Mouse (Mus musculus): ENCODE results near the gene Hand2. TPM values are rescaled to one million over a fixed set of nuclear protein-coding genes. Genes with fewer than 3 reads are reported as not detected.

The Hand2 gene
- polyA plus RNA-seq, 1 experiment, result not detected

DNA sequence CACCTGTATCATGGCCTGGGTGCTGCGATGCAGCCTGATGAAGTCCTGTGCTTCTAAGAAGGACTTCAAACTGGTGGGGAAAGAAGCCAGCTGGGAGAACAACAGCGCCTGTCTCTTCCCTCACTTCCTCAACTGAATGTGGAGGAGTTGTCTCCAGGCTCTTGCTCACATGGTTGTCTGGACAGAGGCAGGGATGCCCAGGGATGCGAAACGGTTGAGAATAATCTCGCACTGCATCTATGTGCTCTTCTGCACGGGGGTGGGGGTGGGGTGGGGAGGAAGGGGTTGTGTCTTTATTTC, 20.7 kb downstream of the Hand2 start:
- Histone ChIP-seq H3K4me3 (ENCODE audit: insufficient read depth, low read length) (no peak overlapping the region), H3K27ac (ENCODE audit: insufficient read depth, low read length) (no peak overlapping the region), H3K4me1 (ENCODE audit: control insufficient read depth, insufficient read depth, low read length) (no peaks in the 10 kb centered on the region)
- TF ChIP-seq CTCF (IDR thresholded peaks at IDR 0.05; ENCODE audit: extremely low read depth, insufficient read depth, low read length) (no peak), POLR2A (IDR thresholded peaks at IDR 0.05; ENCODE audit: extremely low read depth, insufficient read depth, low read length) (no peak)

GRCm38 (mm10) chr8:57342386-57343090, 21.8 kb downstream of the Hand2 start:
- TF ChIP-seq CTCF (IDR thresholded peaks at IDR 0.05; ENCODE audit: extremely low read depth, insufficient read depth, low read length) (no peak), POLR2A (IDR thresholded peaks at IDR 0.05; ENCODE audit: extremely low read depth, insufficient read depth, low read length) (no peak)
- H3K27ac ChIP-seq (ENCODE audit: insufficient read depth, low read length), result no peak overlapping the region
- no peak overlapping the region for H3K4me3 ChIP-seq (ENCODE audit: insufficient read depth, low read length)
- H3K4me1 ChIP-seq (ENCODE audit: control insufficient read depth, insufficient read depth, low read length), result no peaks in the 10 kb centered on the region

DNA sequence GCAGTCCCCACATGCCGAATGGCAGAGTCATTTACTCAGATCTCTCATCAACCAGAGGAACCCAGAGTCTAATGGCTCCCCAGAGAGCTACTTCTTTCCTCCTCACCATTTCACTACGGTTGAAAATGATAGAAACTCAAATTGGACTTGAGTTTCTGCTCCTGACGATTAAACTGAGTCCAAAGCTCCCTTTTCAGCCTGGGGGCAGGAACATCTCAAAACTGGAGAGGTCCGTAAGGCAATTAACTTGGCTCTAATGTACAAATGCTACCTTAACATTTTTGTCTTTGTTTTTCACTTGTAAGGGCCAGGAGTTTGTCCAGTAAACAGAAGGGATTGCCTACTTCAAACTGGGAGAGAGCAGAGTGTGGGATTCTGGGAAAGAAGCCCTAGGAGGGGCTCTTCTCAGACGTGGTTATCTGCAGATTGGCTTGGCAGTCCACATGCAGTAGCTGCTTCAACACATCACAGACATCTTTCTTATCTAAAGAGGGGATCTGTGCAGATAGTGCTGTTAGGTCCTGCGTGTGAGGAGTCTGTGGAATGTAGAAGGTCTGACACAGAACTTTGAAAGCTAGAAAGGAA, 23.0 kb downstream of the Hand2 start:
- Histone ChIP-seq H3K4me1 (ENCODE audit: control insufficient read depth, insufficient read depth, low read length) (no peaks in the 10 kb centered on the region), H3K27ac (ENCODE audit: insufficient read depth, low read length) (no peak overlapping the region)
- TF ChIP-seq CTCF (IDR thresholded peaks at IDR 0.05; ENCODE audit: extremely low read depth, insufficient read depth, low read length), result no peak
- no peak for TF ChIP-seq POLR2A (IDR thresholded peaks at IDR 0.05; ENCODE audit: extremely low read depth, insufficient read depth, low read length)

DNA sequence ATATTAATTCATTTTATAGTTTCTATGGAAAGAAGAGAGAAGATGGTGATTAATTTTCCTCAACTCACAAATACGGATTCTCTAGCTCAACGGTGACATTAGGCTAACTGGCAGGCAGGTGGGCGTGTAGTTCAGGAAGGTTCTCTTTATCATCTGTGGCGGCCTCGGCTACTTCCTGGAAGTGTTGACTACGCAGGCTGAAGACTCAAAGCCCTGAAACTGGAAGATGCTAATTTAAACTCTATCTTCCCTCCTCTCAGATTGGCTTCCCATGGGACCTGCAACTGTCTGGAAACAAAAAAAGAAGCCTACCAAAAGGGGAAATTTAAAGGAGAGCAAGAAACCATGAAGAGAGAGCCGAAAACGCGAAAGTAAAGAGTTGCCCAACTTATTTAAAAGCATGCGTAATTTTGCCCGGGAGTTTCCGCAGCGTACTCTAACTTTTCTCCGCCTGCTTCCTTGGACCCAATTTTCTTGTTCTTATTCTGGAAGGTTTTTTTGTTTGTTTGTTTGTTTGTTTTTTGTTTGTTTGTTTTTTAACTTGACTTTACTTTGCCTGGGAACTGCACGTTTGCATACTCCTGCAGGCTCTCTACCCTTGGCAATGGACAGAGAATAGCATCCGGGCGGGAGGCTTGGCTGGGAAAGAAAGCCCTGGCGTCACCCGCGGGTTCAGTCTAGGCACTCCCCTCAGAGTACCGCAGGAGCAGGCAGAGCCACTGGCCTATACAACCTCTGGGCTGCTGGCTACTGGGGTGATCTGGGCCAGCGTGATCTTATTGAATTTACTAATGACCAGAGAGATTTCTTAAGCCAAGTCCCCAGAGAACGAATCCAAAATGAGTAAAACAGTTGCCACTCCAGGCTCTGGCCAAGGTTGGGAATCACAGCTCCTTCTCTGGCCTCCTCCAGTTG, 24.4 kb downstream of the Hand2 start:
- no peak for TF ChIP-seq CTCF (IDR thresholded peaks at IDR 0.05; ENCODE audit: extremely low read depth, insufficient read depth, low read length)
- TF ChIP-seq POLR2A (IDR thresholded peaks at IDR 0.05; ENCODE audit: extremely low read depth, insufficient read depth, low read length), result no peak
- Histone ChIP-seq H3K4me1 (ENCODE audit: control insufficient read depth, insufficient read depth, low read length) (no peaks in the 10 kb centered on the region), H3K4me3 (ENCODE audit: insufficient read depth, low read length) (no peak overlapping the region), H3K27ac (ENCODE audit: insufficient read depth, low read length) (no peak overlapping the region)

More for the DNA sequence above, 23.0 kb downstream of the Hand2 start:
- H3K4me3 ChIP-seq (ENCODE audit: insufficient read depth, low read length), result no peak overlapping the region

- no peak for TF ChIP-seq CTCF (IDR thresholded peaks at IDR 0.05; ENCODE audit: extremely low read depth, insufficient read depth, low read length)
- H3K27ac ChIP-seq (ENCODE audit: insufficient read depth, low read length), result no peak overlapping the region
- no peak overlapping the region for H3K4me3 ChIP-seq (ENCODE audit: insufficient read depth, low read length)
- H3K4me1 ChIP-seq (ENCODE audit: control insufficient read depth, insufficient read depth, low read length), result no peaks in the 10 kb centered on the region
Measured at GRCm38 (mm10) chr8:57346371-57346770, 25.6 kb downstream of the Hand2 start.

GRCm38 (mm10) chr8:57347141-57347540, 26.4 kb downstream of the Hand2 start:
- Histone ChIP-seq H3K27ac (ENCODE audit: insufficient read depth, low read length) (no peak overlapping the region), H3K4me1 (ENCODE audit: control insufficient read depth, insufficient read depth, low read length) (no peaks in the 10 kb centered on the region), H3K4me3 (ENCODE audit: insufficient read depth, low read length) (no peak overlapping the region)
- TF ChIP-seq POLR2A (IDR thresholded peaks at IDR 0.05; ENCODE audit: extremely low read depth, insufficient read depth, low read length) (no peak), CTCF (IDR thresholded peaks at IDR 0.05; ENCODE audit: extremely low read depth, insufficient read depth, low read length) (no peak)

DNA sequence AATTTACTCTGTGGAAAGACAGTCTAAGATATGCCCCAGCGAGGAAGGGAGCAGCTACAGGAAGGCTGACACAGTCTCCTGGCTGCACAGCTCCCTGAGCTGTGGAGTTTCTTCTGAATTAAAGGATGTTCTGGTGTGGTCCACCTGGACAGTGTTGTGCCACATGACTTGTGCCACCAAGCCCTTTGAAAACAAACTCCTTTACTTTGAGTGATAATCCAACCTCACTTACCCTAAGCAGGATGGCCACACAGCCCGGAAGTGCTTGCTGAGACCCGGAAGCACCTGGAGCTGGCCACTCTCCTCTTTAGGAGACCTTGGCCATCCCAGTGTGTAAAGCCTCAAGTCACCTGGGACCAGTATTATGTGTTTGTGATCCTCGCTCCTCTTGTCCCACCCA, 27.5 kb downstream of the Hand2 start:
- TF ChIP-seq CTCF (IDR thresholded peaks at IDR 0.05; ENCODE audit: extremely low read depth, insufficient read depth, low read length), result no peak
- TF ChIP-seq POLR2A (IDR thresholded peaks at IDR 0.05; ENCODE audit: extremely low read depth, insufficient read depth, low read length), result no peak
- no peak overlapping the region for H3K27ac ChIP-seq (ENCODE audit: insufficient read depth, low read length)
- no peaks in the 10 kb centered on the region for H3K4me1 ChIP-seq (ENCODE audit: control insufficient read depth, insufficient read depth, low read length)
- no peak overlapping the region for H3K4me3 ChIP-seq (ENCODE audit: insufficient read depth, low read length)

DNA sequence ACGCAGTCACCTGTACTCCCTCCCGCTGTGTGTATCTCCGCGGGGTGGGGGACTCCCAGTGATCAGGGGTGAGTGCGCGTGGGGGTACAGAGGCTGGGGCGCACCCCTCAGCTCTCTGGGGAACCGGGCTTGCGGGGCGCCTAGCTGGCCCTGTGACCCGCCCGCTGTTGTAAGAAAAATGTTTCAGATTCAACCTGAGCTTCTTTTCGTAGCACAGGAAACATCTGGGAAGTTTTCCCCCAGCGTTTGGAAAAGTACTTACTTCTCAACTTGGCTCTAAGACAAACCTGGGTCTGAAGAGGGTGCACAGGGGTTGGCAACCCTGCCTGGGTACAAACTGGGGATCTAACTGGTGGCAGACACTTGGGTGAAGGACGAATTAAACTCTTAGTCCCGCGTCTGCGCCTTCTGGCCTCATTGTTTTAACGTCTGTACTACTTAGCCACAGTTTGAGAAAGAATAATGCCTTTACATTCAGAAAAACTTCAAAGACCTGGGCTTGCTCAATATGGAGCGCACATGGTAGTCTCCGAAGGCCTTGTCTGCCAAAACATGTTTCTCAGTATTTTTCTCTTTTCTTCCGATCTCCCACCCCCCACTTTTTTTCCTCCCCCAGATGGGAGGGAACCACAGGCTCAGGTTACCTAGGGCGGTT, 28.2 kb downstream of the Hand2 start:
- TF ChIP-seq CTCF (IDR thresholded peaks at IDR 0.05; ENCODE audit: extremely low read depth, insufficient read depth, low read length) (no peak), POLR2A (IDR thresholded peaks at IDR 0.05; ENCODE audit: extremely low read depth, insufficient read depth, low read length) (no peak)
- Histone ChIP-seq H3K4me1 (ENCODE audit: control insufficient read depth, insufficient read depth, low read length) (no peaks in the 10 kb centered on the region), H3K27ac (ENCODE audit: insufficient read depth, low read length) (no peak overlapping the region), H3K4me3 (ENCODE audit: insufficient read depth, low read length) (no peak overlapping the region)

DNA sequence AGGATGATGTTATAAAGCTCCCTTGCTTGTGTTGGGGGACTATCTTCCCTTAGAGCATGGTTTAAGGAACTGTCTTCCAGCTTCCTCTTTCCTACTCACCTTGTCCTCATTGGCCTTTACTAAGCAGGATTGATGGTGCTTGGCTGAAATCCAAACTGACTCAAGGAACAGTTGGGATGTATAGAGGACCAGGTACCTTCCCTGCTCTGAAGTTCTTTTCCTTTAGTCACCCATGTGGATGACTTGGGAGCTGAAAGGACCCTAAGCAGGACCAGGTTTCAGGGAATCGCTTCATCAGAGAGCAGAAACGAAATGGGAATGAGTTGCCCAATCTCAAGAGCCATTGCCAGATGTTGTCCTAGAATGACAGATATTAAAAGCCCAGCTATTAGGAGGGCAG, 31.1 kb downstream of the Hand2 start:
- no peak for TF ChIP-seq POLR2A (IDR thresholded peaks at IDR 0.05; ENCODE audit: extremely low read depth, insufficient read depth, low read length)
- TF ChIP-seq CTCF (IDR thresholded peaks at IDR 0.05; ENCODE audit: extremely low read depth, insufficient read depth, low read length), result no peak
- Histone ChIP-seq H3K4me3 (ENCODE audit: insufficient read depth, low read length) (no peak overlapping the region), H3K27ac (ENCODE audit: insufficient read depth, low read length) (no peak overlapping the region), H3K4me1 (ENCODE audit: control insufficient read depth, insufficient read depth, low read length) (no peaks in the 10 kb centered on the region)

All from cortical plate, adult 2 months (tissue).